Mouse (Mus musculus) spleen, adult 2 months (tissue): ENCODE data around the gene Gab1. TPM values are rescaled to one million over a fixed set of nuclear protein-coding genes. Genes with fewer than 3 reads are reported as not detected.

Source experiments
- DNase-seq, 2 experiments: peaks; one replicate each; pipeline versions ENCODE4 v3.0.0 to v3.0.0-alpha.2; 2012 to 2021; ENCODE audit warnings: low spot score in 2 of 2, low read depth in 1 of 2
- H3K27ac ChIP-seq: fragments of 200-500 bp; 2 replicates; pipeline ENCODE4 v1.5.1; 2012; ENCODE audit warnings: low read length, inconsistent platforms; ENCODE audit not compliant: insufficient read depth
- H3K27me3 ChIP-seq: fragments of 200-500 bp; 2 replicates; pipeline ENCODE4 v1.6.1; 2012; ENCODE audit warnings: mild to moderate bottlenecking, moderate library complexity, low read length, inconsistent platforms; ENCODE audit not compliant: control insufficient read depth, insufficient read depth
- H3K36me3 ChIP-seq: fragments of 200-500 bp; 2 replicates; pipeline ENCODE4 v1.6.1; 2012; ENCODE audit warnings: mild to moderate bottlenecking, low read length, inconsistent platforms; ENCODE audit not compliant: control insufficient read depth, insufficient read depth
- H3K4me1 ChIP-seq: fragments of 200-500 bp; 2 replicates; pipeline ENCODE4 v1.6.1; 2011; ENCODE audit warnings: inconsistent platforms; ENCODE audit not compliant: control insufficient read depth, insufficient read depth, insufficient read length
- H3K4me3 ChIP-seq: fragments of 200-500 bp; 2 replicates; pipeline ENCODE4 v1.5.1; 2011; ENCODE audit warnings: mild to moderate bottlenecking, inconsistent platforms; ENCODE audit not compliant: insufficient read depth, insufficient read length; ENCODE audit errors: extremely low read depth
- CTCF ChIP-seq: fragments of 200-500 bp; IDR thresholded peaks from 2 replicates; pipeline ENCODE4 v1.5.1; 2011; ENCODE audit warnings: mild to moderate bottlenecking, inconsistent platforms; ENCODE audit not compliant: insufficient read depth, insufficient read length, insufficient replicate concordance; ENCODE audit errors: extremely low read depth
- POLR2A ChIP-seq: fragments of 200-500 bp; IDR thresholded peaks from 2 replicates; pipeline ENCODE4 v1.6.1; 2011; ENCODE audit warnings: low read depth, low read length, inconsistent platforms
- WGBS: fragments of 180-500 bp; shearing (Covaris S2); methylation state at CpG from one replicate; pipeline ENCODE4 v1.1.7; 2018; 5-methylcytosine and 5-hydroxymethylcytosine counted together
- polyA plus RNA-seq: library from polyadenylated mRNA; depleted of rRNA; stranded (reverse); fragments of >200 nt; gene quantifications from 2 replicates; pipeline ENCODE4 v1.2.3, GENCODE M21; 2012

The Gab1 gene
- polyA plus RNA-seq, 1 experiment = 4.4 TPM

- Histone ChIP-seq H3K27ac (no peak overlapping the region), H3K36me3 (no peaks in the 10 kb centered on the region), H3K4me3 (no peak overlapping the region), H3K4me1 (no peaks in the 10 kb centered on the region), H3K27me3 (no peaks in the 10 kb centered on the region)
- WGBS = 87% methylated on average over 13 of the region's 13 CpGs
- DNase-seq = no peak
- TF ChIP-seq POLR2A = no peak
- TF ChIP-seq CTCF = no peak
These were observed 66.1 kb downstream of the Gab1 start for GRCm38 (mm10) chr8:80814087-80814791.

- peak in 1 of 2 experiments; percentile 12 for DNase-seq
- Histone ChIP-seq H3K27me3 (no peaks in the 10 kb centered on the region), H3K4me1 (no peaks in the 10 kb centered on the region), H3K36me3 (no peaks in the 10 kb centered on the region), H3K27ac (no peak overlapping the region), H3K4me3 (no peak overlapping the region)
- TF ChIP-seq CTCF (0 out of 2 replicates have a peak, but pooled peaks have one; percentile 4), POLR2A (no peak)
- WGBS = 73% methylated on average over 5 of the region's 5 CpGs
These were observed 66.9 kb downstream of the Gab1 start for GRCm38 (mm10) chr8:80813439-80813838.

GRCm38 (mm10) chr8:80811591-80811991 lies 68.7 kb downstream of the Gab1 start:
- no peak for TF ChIP-seq CTCF
- no peak for TF ChIP-seq POLR2A
- Histone ChIP-seq H3K4me3 (no peak overlapping the region), H3K27ac (no peak overlapping the region), H3K4me1 (no peaks in the 10 kb centered on the region), H3K36me3 (no peaks in the 10 kb centered on the region), H3K27me3 (no peaks in the 10 kb centered on the region)
- DNase-seq = no peak
- whole genome bisulfite sequencing = 78% methylated on average over 4 of the region's 4 CpGs

GRCm38 (mm10) chr8:80810916-80811315 lies 69.4 kb downstream of the Gab1 start:
- TF ChIP-seq POLR2A (no peak), CTCF (no peak)
- H3K27me3 ChIP-seq = no peaks in the 10 kb centered on the region
- DNase-seq = no peak
- no peak overlapping the region for H3K4me3 ChIP-seq
- no peaks in the 10 kb centered on the region for H3K4me1 ChIP-seq
- no peaks in the 10 kb centered on the region for H3K36me3 ChIP-seq
- WGBS = 77% methylated on average over 4 of the region's 4 CpGs
- H3K27ac ChIP-seq = no peak overlapping the region

DNA sequence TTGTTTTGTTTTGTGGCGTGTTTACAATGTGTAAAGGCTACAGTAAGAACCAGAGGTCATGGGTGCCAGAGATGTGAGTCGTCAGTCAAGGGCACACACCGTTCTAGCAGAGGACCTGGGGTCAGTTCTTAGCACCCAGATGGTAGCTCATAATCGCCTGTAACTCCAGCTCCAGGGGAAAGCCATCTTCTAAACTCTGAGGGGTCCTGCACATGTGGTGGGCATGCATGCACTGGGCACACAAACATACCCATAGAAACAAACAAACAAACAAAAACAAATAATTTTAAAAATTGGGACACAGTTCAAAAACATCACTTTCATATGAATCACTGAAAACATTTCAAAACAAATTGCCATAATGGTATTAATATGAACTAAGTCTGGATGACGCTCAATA lies 69.9 kb downstream of the Gab1 start:
- TF ChIP-seq POLR2A (no peak), CTCF (no peak)
- Histone ChIP-seq H3K36me3 (no peaks in the 10 kb centered on the region), H3K4me1 (no peaks in the 10 kb centered on the region), H3K27me3 (no peaks in the 10 kb centered on the region), H3K4me3 (no peak overlapping the region), H3K27ac (no peak overlapping the region)
- no peak for DNase-seq
- WGBS = 91% methylated on average over 5 of the region's 5 CpGs

GRCm38 (mm10) chr8:80807807-80808505 lies 72.4 kb downstream of the Gab1 start:
- WGBS = 69% methylated on average over 13 of the region's 13 CpGs
- DNase-seq = no peak
- Histone ChIP-seq H3K4me3 (no peak overlapping the region), H3K27me3 (no peaks in the 10 kb centered on the region), H3K27ac (no peak overlapping the region), H3K4me1 (no peaks in the 10 kb centered on the region), H3K36me3 (no peaks in the 10 kb centered on the region)
- no peak for TF ChIP-seq CTCF
- no peak for TF ChIP-seq POLR2A
